Mouse (Mus musculus) erythroblast, adult 5-6 weeks (primary cell): Measurements from ENCODE around the gene Sppl2b. TPM values are rescaled to one million over a fixed set of nuclear protein-coding genes. Genes with fewer than 3 reads are reported as not detected.

Experiments
- ATAC-seq: replicated peaks from 2 replicates; pipeline ENCODE4 v1.8.0; 2016; ENCODE audit warnings: moderate number of reproducible peaks, mild to moderate bottlenecking, moderate TSS enrichment, inconsistent platforms; ENCODE audit not compliant: poor library complexity, low FRiP score, severe bottlenecking
- total RNA-seq, 2 experiments: library from RNA; stranded (forward) in 1 of 2; stranded (reverse) in 1 of 2; fragments of 150-400 nt in 1 of 2; fragments of 200-764, 138-1000 nt in 1 of 2; gene quantifications; 2 replicates each; pipeline versions ENCODE4 v1.2.3 to v1.2.4; 2015 to 2017; ENCODE audit warnings: low replicate concordance in 2 of 2

Gene Sppl2b
- total RNA-seq, 2 experiments from 2014 or later = 274 to 343 TPM

DNA sequence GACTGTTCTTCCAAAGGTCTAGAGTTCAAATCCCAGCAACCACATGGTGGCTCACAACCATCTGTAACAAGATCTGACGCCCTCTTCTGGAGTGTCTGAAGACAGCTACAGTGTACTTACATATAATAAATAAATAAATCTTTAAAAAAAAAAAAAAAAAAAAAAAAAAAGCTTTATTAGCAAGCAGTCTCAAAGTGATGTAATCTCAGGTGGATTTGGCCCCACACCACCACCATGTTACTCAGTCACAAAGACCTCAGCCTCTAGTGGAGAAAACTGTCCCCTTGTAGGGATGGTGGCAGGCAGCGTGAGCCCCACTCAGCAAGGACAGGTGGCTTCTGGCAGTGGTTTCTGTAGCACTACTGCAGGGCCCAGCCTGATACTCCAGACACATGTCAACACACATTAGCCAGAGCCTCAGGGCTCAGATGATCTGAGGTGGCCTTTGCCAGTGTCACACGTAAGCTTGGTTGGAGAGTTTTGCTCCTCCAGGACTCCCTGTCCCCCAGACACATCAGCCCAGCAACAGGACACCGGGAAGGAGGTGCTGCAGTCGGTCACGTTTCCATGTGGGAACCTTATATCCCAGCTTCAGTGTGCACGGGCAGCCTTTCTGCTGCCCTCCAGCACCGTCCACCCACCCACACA, 58.4 kb downstream of the Sppl2b start:
- no peak for ATAC-seq

- no peak for ATAC-seq
These were observed 59.2 kb downstream of the Sppl2b start for GRCm38 (mm10) chr10:80914253-80914656.

DNA sequence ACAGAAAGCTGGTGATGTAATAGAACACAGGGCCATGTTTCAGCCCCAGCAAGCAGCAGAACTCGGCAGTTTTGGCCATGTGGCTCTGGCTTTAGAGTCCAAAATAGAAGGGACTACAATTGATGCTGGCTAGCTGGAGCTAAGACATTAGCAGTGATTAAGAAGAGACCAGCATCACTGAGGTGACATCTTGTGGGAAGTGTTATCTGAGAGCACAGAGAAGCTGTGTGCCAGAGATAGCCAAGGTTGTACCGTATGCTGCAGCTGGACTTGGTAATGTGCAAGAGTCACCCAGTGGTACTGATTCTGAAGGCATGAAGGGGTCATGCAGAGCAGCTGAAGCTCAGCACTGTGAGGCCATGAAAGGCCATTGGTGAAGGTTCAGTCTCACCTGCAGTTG, 60.2 kb downstream of the Sppl2b start:
- ATAC-seq = no peak

GRCm38 (mm10) chr10:80915736-80916135, 60.7 kb downstream of the Sppl2b start:
- no peak for ATAC-seq

GRCm38 (mm10) chr10:80917336-80917778, 62.3 kb downstream of the Sppl2b start:
- no peak for ATAC-seq

GRCm38 (mm10) chr10:80917779-80918434, 62.8 kb downstream of the Sppl2b start, which contains the start of gene Lmnb2:
TSS of gene Lmnb2 (minus strand) at chr10:80918245.
- ATAC-seq = no peak

Other genes starting within 250 kb of the Sppl2b start
- 0.21 TPM in 1 of 2 replicates, not detected in the other for gene Gm49322, start 249.3 kb upstream of the Sppl2b start, total RNA-seq (2015; ENCODE audit: low replicate concordance)
- not detected in 2 replicates for gene Gm49322, start 249.3 kb upstream of the Sppl2b start, total RNA-seq (2017; ENCODE audit: low replicate concordance)
- 25.5 and 25.6 TPM in 2 replicates for gene Csnk1g2, start 232.4 kb upstream of the Sppl2b start, total RNA-seq (2015; ENCODE audit: low replicate concordance)
- gene Csnk1g2, start 232.4 kb upstream of the Sppl2b start, total RNA-seq (2017; ENCODE audit: low replicate concordance) = 28.2 and 28.9 TPM in 2 replicates
- gene Btbd2, start 198.2 kb upstream of the Sppl2b start, total RNA-seq (2015; ENCODE audit: low replicate concordance) = 5.6 and 6.1 TPM in 2 replicates
- 5.6 and 11.4 TPM in 2 replicates for gene Btbd2, start 198.2 kb upstream of the Sppl2b start, total RNA-seq (2017; ENCODE audit: low replicate concordance)
- gene Mknk2, start 177.2 kb upstream of the Sppl2b start, total RNA-seq (2015; ENCODE audit: low replicate concordance) = 40.2 and 47.4 TPM in 2 replicates
- 28.4 and 40.8 TPM in 2 replicates for gene Mknk2, start 177.2 kb upstream of the Sppl2b start, total RNA-seq (2017; ENCODE audit: low replicate concordance)
- gene Mob3a, start 153.3 kb upstream of the Sppl2b start, total RNA-seq (2015; ENCODE audit: low replicate concordance) = 13.4 and 25.6 TPM in 2 replicates
- gene Mob3a, start 153.3 kb upstream of the Sppl2b start, total RNA-seq (2017; ENCODE audit: low replicate concordance) = 11.0 and 18.2 TPM in 2 replicates
- gene Izumo4, start 153.1 kb upstream of the Sppl2b start, total RNA-seq (2015; ENCODE audit: low replicate concordance) = 8.6 and 9.8 TPM in 2 replicates
- gene Izumo4, start 153.1 kb upstream of the Sppl2b start, total RNA-seq (2017; ENCODE audit: low replicate concordance) = 1.3 and 2.2 TPM in 2 replicates
- gene Ap3d1, start 113.0 kb upstream of the Sppl2b start, total RNA-seq (2015; ENCODE audit: low replicate concordance) = 12.5 and 27.6 TPM in 2 replicates
- 25.9 and 30.5 TPM in 2 replicates for gene Ap3d1, start 113.0 kb upstream of the Sppl2b start, total RNA-seq (2017; ENCODE audit: low replicate concordance)
- 10.9 and 15.6 TPM in 2 replicates for gene Dot1l, start 100.1 kb upstream of the Sppl2b start, total RNA-seq (2015; ENCODE audit: low replicate concordance)
- 8.0 and 22.9 TPM in 2 replicates for gene Dot1l, start 100.1 kb upstream of the Sppl2b start, total RNA-seq (2017; ENCODE audit: low replicate concordance)
- gene Sf3a2, start 57.1 kb upstream of the Sppl2b start, total RNA-seq (2015; ENCODE audit: low replicate concordance) = 19.6 and 26.5 TPM in 2 replicates
- 7.2 and 11.2 TPM in 2 replicates for gene Sf3a2, start 57.1 kb upstream of the Sppl2b start, total RNA-seq (2017; ENCODE audit: low replicate concordance)
- gene Plekhj1, start 56.6 kb upstream of the Sppl2b start, total RNA-seq (2015; ENCODE audit: low replicate concordance) = 24.5 and 45.2 TPM in 2 replicates
- 8.2 and 13.9 TPM in 2 replicates for gene Plekhj1, start 56.6 kb upstream of the Sppl2b start, total RNA-seq (2017; ENCODE audit: low replicate concordance)
- gene Amh, start 50.0 kb upstream of the Sppl2b start, total RNA-seq (2015; ENCODE audit: low replicate concordance) = not detected in 2 replicates
- gene Amh, start 50.0 kb upstream of the Sppl2b start, total RNA-seq (2017; ENCODE audit: low replicate concordance) = not detected in 2 replicates
- gene Jsrp1, start 41.8 kb upstream of the Sppl2b start, total RNA-seq (2015; ENCODE audit: low replicate concordance) = not detected in 2 replicates
- not detected in 2 replicates for gene Jsrp1, start 41.8 kb upstream of the Sppl2b start, total RNA-seq (2017; ENCODE audit: low replicate concordance)
- 1,067 and 1,159 TPM in 2 replicates for gene Oaz1, start 28.6 kb upstream of the Sppl2b start, total RNA-seq (2015; ENCODE audit: low replicate concordance)
- 242 and 348 TPM in 2 replicates for gene Oaz1, start 28.6 kb upstream of the Sppl2b start, total RNA-seq (2017; ENCODE audit: low replicate concordance)
- not detected in 2 replicates for gene Lingo3, start 11.2 kb upstream of the Sppl2b start, total RNA-seq (2015; ENCODE audit: low replicate concordance)
- not detected in 2 replicates for gene Lingo3, start 11.2 kb upstream of the Sppl2b start, total RNA-seq (2017; ENCODE audit: low replicate concordance)
- gene Lsm7, start 66 bp upstream of the Sppl2b start, total RNA-seq (2015; ENCODE audit: low replicate concordance) = 27.8 and 33.2 TPM in 2 replicates
- 59.8 and 67.9 TPM in 2 replicates for gene Lsm7, start 66 bp upstream of the Sppl2b start, total RNA-seq (2017; ENCODE audit: low replicate concordance)
- not detected in 2 replicates for gene Tmprss9, start 16.6 kb downstream of the Sppl2b start, total RNA-seq (2015; ENCODE audit: low replicate concordance)
- gene Tmprss9, start 16.6 kb downstream of the Sppl2b start, total RNA-seq (2017; ENCODE audit: low replicate concordance) = 0.17 TPM in 1 of 2 replicates, not detected in the other
- 12.1 and 17.6 TPM in 2 replicates for gene Timm13, start 45.7 kb downstream of the Sppl2b start, total RNA-seq (2015; ENCODE audit: low replicate concordance)
- 14.1 and 24.7 TPM in 2 replicates for gene Timm13, start 45.7 kb downstream of the Sppl2b start, total RNA-seq (2017; ENCODE audit: low replicate concordance)
- 2.7 and 7.3 TPM in 2 replicates for gene Lmnb2, start 63.0 kb downstream of the Sppl2b start, total RNA-seq (2015; ENCODE audit: low replicate concordance)
- 9.3 and 9.7 TPM in 2 replicates for gene Lmnb2, start 63.0 kb downstream of the Sppl2b start, total RNA-seq (2017; ENCODE audit: low replicate concordance)
- gene Gadd45b, start 74.8 kb downstream of the Sppl2b start, total RNA-seq (2015; ENCODE audit: low replicate concordance) = 2.3 and 10.6 TPM in 2 replicates
- 3.2 and 4.9 TPM in 2 replicates for gene Gadd45b, start 74.8 kb downstream of the Sppl2b start, total RNA-seq (2017; ENCODE audit: low replicate concordance)
- gene Gng7, start 159.7 kb downstream of the Sppl2b start, total RNA-seq (2015; ENCODE audit: low replicate concordance) = not detected in 2 replicates
- not detected in 2 replicates for gene Gng7, start 159.7 kb downstream of the Sppl2b start, total RNA-seq (2017; ENCODE audit: low replicate concordance)
- gene Diras1, start 170.4 kb downstream of the Sppl2b start, total RNA-seq (2015; ENCODE audit: low replicate concordance) = not detected in 2 replicates
- gene Diras1, start 170.4 kb downstream of the Sppl2b start, total RNA-seq (2017; ENCODE audit: low replicate concordance) = not detected in 2 replicates
- 2.1 and 2.5 TPM in 2 replicates for gene Slc39a3, start 182.2 kb downstream of the Sppl2b start, total RNA-seq (2015; ENCODE audit: low replicate concordance)
- 2.7 and 3.8 TPM in 2 replicates for gene Slc39a3, start 182.2 kb downstream of the Sppl2b start, total RNA-seq (2017; ENCODE audit: low replicate concordance)
- gene Sgta, start 204.9 kb downstream of the Sppl2b start, total RNA-seq (2015; ENCODE audit: low replicate concordance) = 6.7 and 20.3 TPM in 2 replicates
- gene Sgta, start 204.9 kb downstream of the Sppl2b start, total RNA-seq (2017; ENCODE audit: low replicate concordance) = 14.8 and 18.1 TPM in 2 replicates
- gene Thop1, start 214.8 kb downstream of the Sppl2b start, total RNA-seq (2015; ENCODE audit: low replicate concordance) = 1.9 TPM in 1 of 2 replicates, not detected in the other
- 3.1 and 4.1 TPM in 2 replicates for gene Thop1, start 214.8 kb downstream of the Sppl2b start, total RNA-seq (2017; ENCODE audit: low replicate concordance)
- not detected in 2 replicates for gene Creb3l3, start 243.6 kb downstream of the Sppl2b start, total RNA-seq (2015; ENCODE audit: low replicate concordance)
- not detected in 2 replicates for gene Creb3l3, start 243.6 kb downstream of the Sppl2b start, total RNA-seq (2017; ENCODE audit: low replicate concordance)